Mouse (Mus musculus): ENCODE measurements around the gene Prl7a2. TPM values are rescaled to one million over a fixed set of nuclear protein-coding genes. Genes with fewer than 3 reads are reported as not detected.

Gene Prl7a2
- polyA plus RNA-seq (2015; fragmentation: Nextera tagmentation; extraction: Ambion mirVana), result not detected in 2 replicates

DNA sequence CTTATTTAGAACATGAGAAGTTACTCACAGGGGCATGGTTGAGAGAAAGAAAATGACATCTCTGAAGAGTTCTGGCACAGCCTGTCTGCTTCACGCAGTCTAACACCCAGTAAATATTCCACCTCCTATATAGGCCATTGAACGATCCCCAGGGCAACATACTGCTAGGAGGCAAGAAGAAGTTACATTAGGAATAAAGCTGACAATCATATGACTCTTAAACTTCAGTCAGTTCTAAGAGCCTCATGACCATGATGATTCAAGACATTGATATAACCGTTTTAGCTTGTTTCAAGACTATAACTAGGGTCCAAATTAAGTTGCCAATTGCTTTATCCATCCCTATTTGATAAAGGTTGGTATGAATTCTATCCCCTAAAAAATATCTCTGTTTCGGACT, at the start of gene Prl7a2:
Prl7a2 (minus strand) TSS at position 101 of the 400 bp plus-strand sequence.
- H3K9ac ChIP-seq (ENCODE audit: low read depth, low read length), result no peak within 1 kb of the TSS
- H3K36me3 ChIP-seq (ENCODE audit: insufficient read depth, low read length), result no peaks in the 10 kb centered on the region
- no peak for DNase-seq (ENCODE audit: low spot score)
- H3K4me1 ChIP-seq (replicated peaks; ENCODE audit: insufficient read depth, low read length), result no peaks in the 10 kb centered on the region
- H3K4me2 ChIP-seq (ENCODE audit: low read length), result no peak within 1 kb of the TSS
- no peaks in the 10 kb centered on the region for H3K27me3 ChIP-seq (ENCODE audit: insufficient read depth, low read length)
- no peak within 1 kb of the TSS for H3K27ac ChIP-seq
- H3K4me3 ChIP-seq (replicated peaks; ENCODE audit: low read depth, low read length), result no peak within 1 kb of the TSS
- 83% methylated on average over 4 of the region's 4 CpGs for WGBS
- H3K9me3 ChIP-seq (replicated peaks; ENCODE audit: low read length), result no peaks in the 10 kb centered on the region
- no peak for ATAC-seq (replicated peaks; ENCODE audit: low FRiP score, low read depth)
- TF ChIP-seq CTCF (IDR thresholded peaks at IDR 0.05; ENCODE audit: low read depth), result no peak

DNA sequence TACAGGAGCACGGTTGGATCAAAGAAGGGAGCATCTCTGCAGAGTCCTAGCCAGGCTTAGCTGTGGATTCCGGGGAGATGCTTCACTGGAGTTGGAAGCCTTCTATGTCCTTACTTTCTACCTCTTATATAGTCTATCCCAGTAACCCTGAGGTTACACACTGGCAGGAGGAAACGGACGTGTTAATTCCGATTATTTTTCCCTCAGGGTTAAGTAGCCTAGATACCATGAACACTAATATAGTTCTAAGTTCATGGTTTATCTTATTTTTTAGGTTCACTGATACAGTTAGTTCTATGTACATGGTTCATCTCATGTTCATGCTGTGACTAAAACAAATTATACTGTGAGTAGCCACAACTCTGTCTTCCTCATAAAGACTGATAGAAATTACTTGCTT, 48.8 kb upstream of the Prl7a2 start, which contains the start of gene Prl7d1:
Prl7d1 (minus strand) TSS at position 101 of the 400 bp plus-strand sequence.
- Histone ChIP-seq H3K9me3 (replicated peaks; ENCODE audit: low read length) (no peaks in the 10 kb centered on the region), H3K4me3 (replicated peaks; ENCODE audit: low read depth, low read length) (no peak within 1 kb of the TSS), H3K36me3 (ENCODE audit: insufficient read depth, low read length) (no peaks in the 10 kb centered on the region), H3K9ac (ENCODE audit: low read depth, low read length) (no peak within 1 kb of the TSS), H3K4me2 (ENCODE audit: low read length) (no peak within 1 kb of the TSS), H3K4me1 (replicated peaks; ENCODE audit: insufficient read depth, low read length) (no peaks in the 10 kb centered on the region), H3K27ac (no peak within 1 kb of the TSS), H3K27me3 (ENCODE audit: insufficient read depth, low read length) (no peaks in the 10 kb centered on the region)
- no peak for TF ChIP-seq CTCF (IDR thresholded peaks at IDR 0.05; ENCODE audit: low read depth)
- ATAC-seq (replicated peaks; ENCODE audit: low FRiP score, low read depth) (no peak), DNase-seq (ENCODE audit: low spot score) (no peak)
- 85% methylated on average over 5 of the region's 5 CpGs for WGBS

DNA sequence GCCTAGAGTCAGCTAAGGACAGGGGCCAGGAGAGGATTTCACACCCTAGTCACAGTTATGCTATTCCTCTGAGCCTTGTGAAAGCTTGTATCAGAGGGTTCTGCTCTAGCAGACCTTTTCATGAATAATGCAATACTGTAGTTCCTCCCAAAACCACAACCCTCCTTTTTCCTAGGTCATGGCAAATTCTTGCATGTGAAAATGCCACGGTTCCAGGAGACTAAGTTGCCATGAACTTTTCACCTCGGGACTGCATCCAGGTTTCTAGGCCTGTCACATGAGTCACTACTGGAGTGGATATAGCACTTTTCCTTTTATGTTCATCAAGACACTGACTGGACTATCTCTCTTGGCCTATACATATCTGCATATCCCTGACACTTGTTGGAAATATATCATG, 38.7 kb upstream of the Prl7a2 start:
- DNase-seq (ENCODE audit: low spot score) (no peak), ATAC-seq (replicated peaks; ENCODE audit: low FRiP score, low read depth) (no peak)
- WGBS, result 63% methylated on average over 2 of the region's 2 CpGs
- no peak for TF ChIP-seq CTCF (IDR thresholded peaks at IDR 0.05; ENCODE audit: low read depth)
- Histone ChIP-seq H3K4me3 (replicated peaks; ENCODE audit: low read depth, low read length) (no peak overlapping the region), H3K27ac (no peak overlapping the region), H3K4me1 (replicated peaks; ENCODE audit: insufficient read depth, low read length) (no peaks in the 10 kb centered on the region), H3K9me3 (replicated peaks; ENCODE audit: low read length) (no peaks in the 10 kb centered on the region), H3K4me2 (ENCODE audit: low read length) (no peak overlapping the region), H3K36me3 (ENCODE audit: insufficient read depth, low read length) (no peaks in the 10 kb centered on the region), H3K27me3 (ENCODE audit: insufficient read depth, low read length) (no peaks in the 10 kb centered on the region), H3K9ac (ENCODE audit: low read depth, low read length) (no peak overlapping the region)

DNA sequence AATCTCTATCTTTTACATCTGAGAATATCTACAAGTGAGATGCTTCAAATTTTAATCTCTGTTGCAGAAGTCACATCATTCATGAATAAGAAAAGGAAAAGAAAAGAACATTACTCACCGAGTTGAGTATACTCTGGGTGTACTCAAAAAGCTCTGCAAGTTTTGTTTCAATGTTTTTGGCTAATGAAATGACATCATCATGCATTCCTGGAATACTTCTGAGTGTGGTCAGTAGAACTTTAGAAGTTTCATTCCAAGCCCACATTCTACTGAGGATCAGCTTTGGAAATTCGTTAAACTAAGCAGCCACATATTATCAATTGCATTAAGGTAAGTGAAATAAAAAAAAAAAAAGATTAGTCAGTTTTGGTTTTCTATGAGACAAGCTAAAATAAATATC, 7.1 kb downstream of the Prl7a2 start:
- Histone ChIP-seq H3K27ac (no peak overlapping the region), H3K9ac (ENCODE audit: low read depth, low read length) (no peak overlapping the region), H3K36me3 (ENCODE audit: insufficient read depth, low read length) (no peaks in the 10 kb centered on the region), H3K27me3 (ENCODE audit: insufficient read depth, low read length) (no peaks in the 10 kb centered on the region), H3K4me3 (replicated peaks; ENCODE audit: low read depth, low read length) (no peak overlapping the region), H3K4me1 (replicated peaks; ENCODE audit: insufficient read depth, low read length) (no peaks in the 10 kb centered on the region), H3K9me3 (replicated peaks; ENCODE audit: low read length) (no peaks in the 10 kb centered on the region), H3K4me2 (ENCODE audit: low read length) (no peak overlapping the region)
- DNase-seq (ENCODE audit: low spot score), result no peak
- TF ChIP-seq CTCF (IDR thresholded peaks at IDR 0.05; ENCODE audit: low read depth), result no peak
- WGBS, result 78% methylated on average over 2 of the region's 2 CpGs
- ATAC-seq (replicated peaks; ENCODE audit: low FRiP score, low read depth), result no peak

DNA sequence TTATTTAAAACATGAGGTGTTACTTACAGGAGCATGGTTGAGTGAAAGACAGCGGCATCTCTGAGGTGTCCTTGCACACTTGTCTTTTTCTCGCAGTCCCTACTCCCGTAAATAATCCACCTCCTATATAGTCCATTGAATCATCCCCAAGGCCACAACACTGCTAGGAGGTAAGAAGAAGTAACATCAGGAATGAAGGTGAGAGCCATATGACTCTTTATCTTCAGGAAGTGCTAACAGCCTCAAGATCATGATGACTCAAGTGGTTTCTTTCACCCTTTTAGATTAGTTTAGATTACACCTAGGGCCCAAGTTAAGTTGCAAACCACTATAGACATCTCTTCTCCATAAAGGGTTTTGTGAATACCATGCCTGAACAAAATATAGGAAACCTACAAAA, 25.4 kb downstream of the Prl7a2 start, which contains the start of gene Prl7a1:
Prl7a1 (minus strand) TSS at position 101 of the 400 bp plus-strand sequence.
- H3K4me3 ChIP-seq (replicated peaks; ENCODE audit: low read depth, low read length), result no peak within 1 kb of the TSS
- DNase-seq (ENCODE audit: low spot score), result no peak
- 90% methylated on average over 3 of the region's 3 CpGs for WGBS
- H3K4me1 ChIP-seq (replicated peaks; ENCODE audit: insufficient read depth, low read length), result no peaks in the 10 kb centered on the region
- H3K36me3 ChIP-seq (ENCODE audit: insufficient read depth, low read length), result no peaks in the 10 kb centered on the region
- no peak within 1 kb of the TSS for H3K27ac ChIP-seq
- H3K27me3 ChIP-seq (ENCODE audit: insufficient read depth, low read length), result no peaks in the 10 kb centered on the region
- ATAC-seq (replicated peaks; ENCODE audit: low FRiP score, low read depth), result no peak
- H3K9ac ChIP-seq (ENCODE audit: low read depth, low read length), result no peak within 1 kb of the TSS
- no peak within 1 kb of the TSS for H3K4me2 ChIP-seq (ENCODE audit: low read length)
- H3K9me3 ChIP-seq (replicated peaks; ENCODE audit: low read length), result no peaks in the 10 kb centered on the region
- no peak for TF ChIP-seq CTCF (IDR thresholded peaks at IDR 0.05; ENCODE audit: low read depth)

DNA sequence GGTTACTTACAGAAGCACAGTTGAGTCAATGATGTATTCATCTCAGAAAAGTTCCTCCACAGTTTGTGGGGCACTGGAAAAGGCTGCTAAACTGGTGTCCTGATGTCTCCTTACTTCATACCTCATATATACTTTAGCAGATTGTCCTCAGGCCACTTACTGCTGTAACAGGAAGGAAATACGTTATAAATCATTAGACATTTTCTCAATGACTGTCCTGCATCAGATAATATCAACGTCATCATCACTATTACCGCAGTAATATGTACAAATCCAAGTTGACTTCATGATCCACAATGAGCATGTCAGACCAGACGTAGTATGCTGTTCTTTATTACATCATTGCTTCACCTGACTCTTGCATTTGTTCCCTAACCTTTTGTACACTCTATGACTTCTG, 57.4 kb downstream of the Prl7a2 start, which contains the start of gene Prl7b1:
Prl7b1 (minus strand) TSS at position 101 of the 400 bp plus-strand sequence.
- Histone ChIP-seq H3K4me3 (replicated peaks; ENCODE audit: low read depth, low read length) (no peak within 1 kb of the TSS), H3K4me2 (ENCODE audit: low read length) (no peak within 1 kb of the TSS), H3K9ac (ENCODE audit: low read depth, low read length) (no peak within 1 kb of the TSS), H3K27ac (no peak within 1 kb of the TSS), H3K36me3 (ENCODE audit: insufficient read depth, low read length) (no peaks in the 10 kb centered on the region), H3K27me3 (ENCODE audit: insufficient read depth, low read length) (no peaks in the 10 kb centered on the region), H3K4me1 (replicated peaks; ENCODE audit: insufficient read depth, low read length) (no peaks in the 10 kb centered on the region), H3K9me3 (replicated peaks; ENCODE audit: low read length) (no peaks in the 10 kb centered on the region)
- no peak for TF ChIP-seq CTCF (IDR thresholded peaks at IDR 0.05; ENCODE audit: low read depth)
- ATAC-seq (replicated peaks; ENCODE audit: low FRiP score, low read depth) (no peak), DNase-seq (ENCODE audit: low spot score) (no peak)
- WGBS, result 70% methylated on average over 4 of the region's 4 CpGs

Other genes starting within 250 kb of the Prl7a2 start
- gene Prl8a6, start 229.3 kb downstream of the Prl7a2 start, polyA plus RNA-seq (2015; fragmentation: Nextera tagmentation; extraction: Ambion mirVana), result not detected in 2 replicates
- not detected in 2 replicates for gene Prl8a8, start 154.8 kb downstream of the Prl7a2 start, polyA plus RNA-seq (2015; fragmentation: Nextera tagmentation; extraction: Ambion mirVana)
- gene Prl8a9, start 103.4 kb downstream of the Prl7a2 start, polyA plus RNA-seq (2015; fragmentation: Nextera tagmentation; extraction: Ambion mirVana), result not detected in 2 replicates
- not detected in 2 replicates for gene Prl8a1, start 85.9 kb downstream of the Prl7a2 start, polyA plus RNA-seq (2015; fragmentation: Nextera tagmentation; extraction: Ambion mirVana)
- gene Prl7b1, start 57.5 kb downstream of the Prl7a2 start, polyA plus RNA-seq (2015; fragmentation: Nextera tagmentation; extraction: Ambion mirVana), result not detected in 2 replicates
- gene Prl7a1, start 25.5 kb downstream of the Prl7a2 start, polyA plus RNA-seq (2015; fragmentation: Nextera tagmentation; extraction: Ambion mirVana), result not detected in 2 replicates
- gene Prl7d1, start 48.7 kb upstream of the Prl7a2 start, polyA plus RNA-seq (2015; fragmentation: Nextera tagmentation; extraction: Ambion mirVana), result not detected in 2 replicates
- not detected in 2 replicates for gene Prl7c1, start 112.8 kb upstream of the Prl7a2 start, polyA plus RNA-seq (2015; fragmentation: Nextera tagmentation; extraction: Ambion mirVana)
- not detected in 2 replicates for gene Prl2a1, start 133.6 kb upstream of the Prl7a2 start, polyA plus RNA-seq (2015; fragmentation: Nextera tagmentation; extraction: Ambion mirVana)
- gene Prl2c1, start 181.3 kb upstream of the Prl7a2 start, polyA plus RNA-seq (2015; fragmentation: Nextera tagmentation; extraction: Ambion mirVana), result not detected in 2 replicates